Mouse (Mus musculus): ENCODE measurements around the gene Vegfd. TPM values are rescaled to one million over a fixed set of nuclear protein-coding genes. Genes with fewer than 3 reads are reported as not detected.

Gene Vegfd
- total and polyA plus RNA-seq, 3 experiments = 0.06 TPM; not detected in 2

GRCm38 (mm10) chrX:164440703-164441102, 67.5 kb downstream of the Vegfd start:
- Histone ChIP-seq H3K36me3 (ENCODE audit: control insufficient read depth in 1 of 2, insufficient read depth in 2 of 2, low read length in 2 of 2) (peaks cover 0 to 18% of the 10 kb centered on the region in 2 experiments; a peak in 2 of 4 replicates), H3K27me3 (ENCODE audit: control insufficient read depth in 1 of 2, insufficient read depth in 2 of 2, low read length in 2 of 2) (no peaks in the 10 kb centered on the region), H3K9me3 (replicated peaks; ENCODE audit: insufficient read depth, low read length) (no peaks in the 10 kb centered on the region), H3K4me3 (ENCODE audit: control insufficient read depth in 1 of 2, insufficient read depth in 1 of 2, low read depth in 2 of 2, low read length in 2 of 2) (no peak overlapping the region), H3K79me2 (ENCODE audit: control insufficient read depth, insufficient read depth, low read length, poor library complexity) (peaks cover 1% of the 10 kb centered on the region; the same call in 1 of the 2 replicates), H3K4me1 (ENCODE audit: control insufficient read depth in 1 of 2, insufficient read depth in 2 of 2, low read length in 2 of 2) (peaks cover 11 to 12% of the 10 kb centered on the region in 2 experiments), H3K9ac (ENCODE audit: control insufficient read depth, low read depth, low read length, poor library complexity, severe bottlenecking) (no peak overlapping the region), H3K27ac (ENCODE audit: control insufficient read depth, low read depth, low read length) (no peak overlapping the region)
- DNase-seq (ENCODE audit: low read depth, low spot score) = no peak
- TF ChIP-seq CTCF (IDR thresholded peaks at IDR 0.05 in 2 of 3, conservative IDR thresholded peaks at IDR 0.05 in 1 of 3; ENCODE audit: control insufficient read depth in 1 of 3, insufficient read depth in 1 of 3, low read depth in 2 of 3, low read length in 3 of 3, poor library complexity in 1 of 3, severe bottlenecking in 1 of 3) (no peak), MAX (IDR thresholded peaks at IDR 0.05; ENCODE audit: low read length) (no peak), USF2 (IDR thresholded peaks at IDR 0.05; ENCODE audit: borderline replicate concordance in 1 of 2, insufficient read depth in 1 of 2, low read depth in 1 of 2, low read length in 2 of 2) (no peak), HCFC1 (IDR thresholded peaks at IDR 0.05; ENCODE audit: low read depth, low read length) (no peak), RCOR1 (IDR thresholded peaks at IDR 0.05; ENCODE audit: low read depth, low read length) (no peak), ELF1 (IDR thresholded peaks at IDR 0.05; ENCODE audit: low read depth, low read length) (no peak), TBP (IDR thresholded peaks at IDR 0.05; ENCODE audit: low read depth, low read length) (no peak), EP300 (IDR thresholded peaks at IDR 0.05; ENCODE audit: low read depth in 1 of 2, low read length in 2 of 2) (no peak), NELFE (IDR thresholded peaks at IDR 0.05; ENCODE audit: low read depth, low read length) (no peak), CHD1 (IDR thresholded peaks at IDR 0.05; ENCODE audit: low read depth, low read length) (no peak), MEF2A (IDR thresholded peaks at IDR 0.05; ENCODE audit: extremely low read depth, insufficient replicate concordance, low read depth, low read length, poor library complexity, severe bottlenecking) (no peak), MYB (IDR thresholded peaks at IDR 0.05; ENCODE audit: low read depth, low read length) (no peak), POLR2AphosphoS2 (IDR thresholded peaks at IDR 0.05; ENCODE audit: low read length) (no peak), GATA1 (IDR thresholded peaks at IDR 0.05; ENCODE audit: low read depth, low read length) (no peak)

DNA sequence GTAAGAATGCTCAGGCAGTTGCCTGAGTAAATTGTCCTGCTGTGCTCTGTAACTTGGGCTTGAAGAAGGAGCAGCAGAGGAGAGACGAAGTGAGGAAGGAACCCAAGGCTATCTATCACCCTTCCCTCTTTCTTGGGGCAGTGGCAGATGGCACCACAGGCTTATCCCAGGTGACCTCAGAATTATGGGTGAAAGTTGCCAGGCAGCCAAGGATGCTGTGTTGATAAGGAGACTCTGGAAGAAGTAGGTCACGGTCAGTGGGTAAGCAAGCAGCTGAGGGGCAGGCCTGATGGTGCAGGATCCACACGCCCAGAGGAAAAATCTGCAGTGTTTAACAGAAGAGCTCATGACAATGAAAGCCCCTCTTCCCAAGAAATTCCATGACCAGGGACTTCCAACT, 68.1 kb downstream of the Vegfd start:
- DNase-seq (ENCODE audit: low read depth, low spot score) = no peak
- H3K27ac ChIP-seq (ENCODE audit: control insufficient read depth, low read depth, low read length) = no peak overlapping the region
- no peak for TF ChIP-seq TCF12 (IDR thresholded peaks at IDR 0.05; ENCODE audit: low read depth, low read length)
- TF ChIP-seq UBTF (IDR thresholded peaks at IDR 0.05; ENCODE audit: borderline replicate concordance, insufficient read depth, low read depth, low read length) = no peak
- TF ChIP-seq ZMIZ1 (IDR thresholded peaks at IDR 0.05; ENCODE audit: low read depth, low read length) = no peak
- no peak for TF ChIP-seq EP300 (IDR thresholded peaks at IDR 0.05; ENCODE audit: low read depth in 1 of 2, low read length in 2 of 2)
- TF ChIP-seq E2F4 (IDR thresholded peaks at IDR 0.05; ENCODE audit: borderline replicate concordance, low read depth, low read length) = no peak
- no peak for TF ChIP-seq TAL1 (IDR thresholded peaks at IDR 0.05; ENCODE audit: low read length)
- no peak for TF ChIP-seq ZNF384 (IDR thresholded peaks at IDR 0.05; ENCODE audit: low read depth, low read length)

More for the DNA sequence above, 68.1 kb downstream of the Vegfd start:
- Histone ChIP-seq H3K4me3 (ENCODE audit: control insufficient read depth in 1 of 2, insufficient read depth in 1 of 2, low read depth in 2 of 2, low read length in 2 of 2) (no peak overlapping the region), H3K9me3 (replicated peaks; ENCODE audit: insufficient read depth, low read length) (no peaks in the 10 kb centered on the region), H3K4me1 (ENCODE audit: control insufficient read depth in 1 of 2, insufficient read depth in 2 of 2, low read length in 2 of 2) (peaks cover 11 to 12% of the 10 kb centered on the region in 2 experiments), H3K79me2 (ENCODE audit: control insufficient read depth, insufficient read depth, low read length, poor library complexity) (peaks cover 1% of the 10 kb centered on the region; the same call in 1 of the 2 replicates), H3K27me3 (ENCODE audit: control insufficient read depth in 1 of 2, insufficient read depth in 2 of 2, low read length in 2 of 2) (no peaks in the 10 kb centered on the region), H3K36me3 (ENCODE audit: control insufficient read depth in 1 of 2, insufficient read depth in 2 of 2, low read length in 2 of 2) (peaks cover 0 to 18% of the 10 kb centered on the region in 2 experiments; a peak in 2 of 4 replicates), H3K9ac (ENCODE audit: control insufficient read depth, low read depth, low read length, poor library complexity, severe bottlenecking) (no peak overlapping the region)
